Mouse (Mus musculus): ENCODE measurements around the gene Ufsp1. TPM values are rescaled to one million over a fixed set of nuclear protein-coding genes. Genes with fewer than 3 reads are reported as not detected.

Gene Ufsp1
- polyA plus RNA-seq, 1 experiment from 2014 or later, result 29.6 TPM

- peaks cover 45% of the 10 kb centered on the region for H3K36me3 ChIP-seq (ENCODE audit: control insufficient read depth, insufficient read depth, low read length)
- H3K4me2 ChIP-seq (ENCODE audit: low read length), result peak overlapping the region; percentile 100
- WGBS, result 8% methylated on average over 18 of the region's 18 CpGs
- peak; percentile 64 for ATAC-seq
- H3K4me3 ChIP-seq (ENCODE audit: low read length), result peak overlapping the region; percentile 64
- H3K27me3 ChIP-seq (replicated peaks; ENCODE audit: control insufficient read depth, insufficient read depth, low read length), result peaks cover 11% of the 10 kb centered on the region
- peaks cover 23% of the 10 kb centered on the region for H3K4me1 ChIP-seq (ENCODE audit: control insufficient read depth, insufficient read depth, low read depth, low read length)
- no peaks in the 10 kb centered on the region for H3K9me3 ChIP-seq (ENCODE audit: control insufficient read depth, low read length)
- H3K9ac ChIP-seq (ENCODE audit: low read depth, low read length), result peak overlapping the region; percentile 85
- H3K27ac ChIP-seq (ENCODE audit: low read depth, low read length), result peak overlapping the region; percentile 90
Observed at GRCm38 (mm10) chr5:137294744-137295093, 290 bp downstream of the Ufsp1 start.

- no peak for ATAC-seq
- Histone ChIP-seq H3K27ac (ENCODE audit: low read depth, low read length) (no peak overlapping the region), H3K27me3 (replicated peaks; ENCODE audit: control insufficient read depth, insufficient read depth, low read length) (peaks cover 7% of the 10 kb centered on the region), H3K4me1 (ENCODE audit: control insufficient read depth, insufficient read depth, low read depth, low read length) (peaks cover 23% of the 10 kb centered on the region), H3K9ac (ENCODE audit: low read depth, low read length) (peak overlapping the region; percentile 85), H3K4me2 (ENCODE audit: low read length) (peak overlapping the region; percentile 100), H3K36me3 (ENCODE audit: control insufficient read depth, insufficient read depth, low read length) (peaks cover 51% of the 10 kb centered on the region), H3K4me3 (ENCODE audit: low read length) (peak overlapping the region; percentile 64), H3K9me3 (ENCODE audit: control insufficient read depth, low read length) (no peaks in the 10 kb centered on the region)
- 81% methylated on average over 9 of the region's 9 CpGs for WGBS
Observed at GRCm38 (mm10) chr5:137295296-137295695, 867 bp downstream of the Ufsp1 start.

- WGBS, result 91% methylated on average over 15 of the region's 15 CpGs
- Histone ChIP-seq H3K9me3 (ENCODE audit: control insufficient read depth, low read length) (no peaks in the 10 kb centered on the region), H3K27ac (ENCODE audit: low read depth, low read length) (no peak overlapping the region), H3K4me2 (ENCODE audit: low read length) (no peak overlapping the region), H3K27me3 (replicated peaks; ENCODE audit: control insufficient read depth, insufficient read depth, low read length) (0 out of 2 replicates have a peak, but pooled peaks cover 5% of the 10 kb centered on the region), H3K36me3 (ENCODE audit: control insufficient read depth, insufficient read depth, low read length) (peaks cover 55% of the 10 kb centered on the region), H3K4me1 (ENCODE audit: control insufficient read depth, insufficient read depth, low read depth, low read length) (peaks cover 21% of the 10 kb centered on the region), H3K4me3 (ENCODE audit: low read length) (no peak overlapping the region), H3K9ac (ENCODE audit: low read depth, low read length) (no peak overlapping the region)
- no peak for ATAC-seq
Observed at GRCm38 (mm10) chr5:137295712-137296111, 1.3 kb downstream of the Ufsp1 start.

- H3K9me3 ChIP-seq (ENCODE audit: control insufficient read depth, low read length), result no peaks in the 10 kb centered on the region
Observed at GRCm38 (mm10) chr5:137297126-137297525, 2.7 kb downstream of the Ufsp1 start.

GRCm38 (mm10) chr5:137299240-137299639 is 4.8 kb downstream of the Ufsp1 start:
- no peak for ATAC-seq
- Histone ChIP-seq H3K4me2 (ENCODE audit: low read length) (no peak overlapping the region), H3K4me3 (ENCODE audit: low read length) (no peak overlapping the region), H3K27ac (ENCODE audit: low read depth, low read length) (no peak overlapping the region), H3K9ac (ENCODE audit: low read depth, low read length) (no peak overlapping the region), H3K4me1 (ENCODE audit: control insufficient read depth, insufficient read depth, low read depth, low read length) (peaks cover 12% of the 10 kb centered on the region), H3K27me3 (replicated peaks; ENCODE audit: control insufficient read depth, insufficient read depth, low read length) (no peaks in the 10 kb centered on the region), H3K36me3 (ENCODE audit: control insufficient read depth, insufficient read depth, low read length) (peaks cover 74% of the 10 kb centered on the region), H3K9me3 (ENCODE audit: control insufficient read depth, low read length) (no peaks in the 10 kb centered on the region)
- WGBS, result 96% methylated on average over 7 of the region's 7 CpGs

More at GRCm38 (mm10) chr5:137297126-137297525, 2.7 kb downstream of the Ufsp1 start:
- Histone ChIP-seq H3K9ac (ENCODE audit: low read depth, low read length) (no peak overlapping the region), H3K36me3 (ENCODE audit: control insufficient read depth, insufficient read depth, low read length) (peaks cover 66% of the 10 kb centered on the region), H3K4me3 (ENCODE audit: low read length) (no peak overlapping the region), H3K27me3 (replicated peaks; ENCODE audit: control insufficient read depth, insufficient read depth, low read length) (no peaks in the 10 kb centered on the region), H3K27ac (ENCODE audit: low read depth, low read length) (no peak overlapping the region), H3K4me1 (ENCODE audit: control insufficient read depth, insufficient read depth, low read depth, low read length) (peaks cover 20% of the 10 kb centered on the region), H3K4me2 (ENCODE audit: low read length) (no peak overlapping the region)
- no peak for ATAC-seq
- 92% methylated on average over 14 of the region's 14 CpGs for WGBS

GRCm38 (mm10) chr5:137301253-137301652 is 6.8 kb downstream of the Ufsp1 start:
- no peak overlapping the region for H3K4me3 ChIP-seq (ENCODE audit: low read length)
- H3K9ac ChIP-seq (ENCODE audit: low read depth, low read length), result no peak overlapping the region
- no peaks in the 10 kb centered on the region for H3K27me3 ChIP-seq (replicated peaks; ENCODE audit: control insufficient read depth, insufficient read depth, low read length)
- H3K36me3 ChIP-seq (ENCODE audit: control insufficient read depth, insufficient read depth, low read length), result peaks cover 61% of the 10 kb centered on the region
- no peak overlapping the region for H3K4me2 ChIP-seq (ENCODE audit: low read length)
- H3K27ac ChIP-seq (ENCODE audit: low read depth, low read length), result no peak overlapping the region
- ATAC-seq, result 0 out of 2 replicates have a peak, but pooled peaks have one; percentile 57
- H3K4me1 ChIP-seq (ENCODE audit: control insufficient read depth, insufficient read depth, low read depth, low read length), result peaks cover 25% of the 10 kb centered on the region
- H3K9me3 ChIP-seq (ENCODE audit: control insufficient read depth, low read length), result no peaks in the 10 kb centered on the region
- WGBS, result 62% methylated on average over 16 of the region's 21 CpGs

- Histone ChIP-seq H3K36me3 (ENCODE audit: control insufficient read depth, insufficient read depth, low read length) (peaks cover 37% of the 10 kb centered on the region), H3K27me3 (replicated peaks; ENCODE audit: control insufficient read depth, insufficient read depth, low read length) (no peaks in the 10 kb centered on the region), H3K9me3 (ENCODE audit: control insufficient read depth, low read length) (no peaks in the 10 kb centered on the region), H3K4me2 (ENCODE audit: low read length) (no peak overlapping the region), H3K27ac (ENCODE audit: low read depth, low read length) (no peak overlapping the region), H3K4me1 (ENCODE audit: control insufficient read depth, insufficient read depth, low read depth, low read length) (peaks cover 33% of the 10 kb centered on the region), H3K9ac (ENCODE audit: low read depth, low read length) (no peak overlapping the region), H3K4me3 (ENCODE audit: low read length) (no peak overlapping the region)
- no peak for ATAC-seq
- WGBS, result 87% methylated on average over 4 of the region's 4 CpGs
Observed at GRCm38 (mm10) chr5:137303609-137304008, 9.2 kb downstream of the Ufsp1 start.

GRCm38 (mm10) chr5:137304165-137304564 is 9.7 kb downstream of the Ufsp1 start:
- Histone ChIP-seq H3K9ac (ENCODE audit: low read depth, low read length) (no peak overlapping the region), H3K36me3 (ENCODE audit: control insufficient read depth, insufficient read depth, low read length) (peaks cover 34% of the 10 kb centered on the region), H3K4me3 (ENCODE audit: low read length) (no peak overlapping the region), H3K9me3 (ENCODE audit: control insufficient read depth, low read length) (no peaks in the 10 kb centered on the region), H3K27ac (ENCODE audit: low read depth, low read length) (no peak overlapping the region), H3K4me2 (ENCODE audit: low read length) (no peak overlapping the region), H3K27me3 (replicated peaks; ENCODE audit: control insufficient read depth, insufficient read depth, low read length) (no peaks in the 10 kb centered on the region), H3K4me1 (ENCODE audit: control insufficient read depth, insufficient read depth, low read depth, low read length) (peaks cover 33% of the 10 kb centered on the region)
- WGBS, result 93% methylated on average over 3 of the region's 3 CpGs
- ATAC-seq, result no peak

GRCm38 (mm10) chr5:137304816-137305215 is 10.4 kb downstream of the Ufsp1 start:
- H3K27me3 ChIP-seq (replicated peaks; ENCODE audit: control insufficient read depth, insufficient read depth, low read length), result no peaks in the 10 kb centered on the region
- peak overlapping the region; percentile 10; the same call in 1 of the 2 replicates for H3K4me3 ChIP-seq (ENCODE audit: low read length)
- no peaks in the 10 kb centered on the region for H3K9me3 ChIP-seq (ENCODE audit: control insufficient read depth, low read length)
- no peak for ATAC-seq
- H3K27ac ChIP-seq (ENCODE audit: low read depth, low read length), result no peak overlapping the region
- WGBS, result 41% methylated on average over 4 of the region's 4 CpGs
- peak overlapping the region; percentile 18; the same call in 1 of the 2 replicates for H3K9ac ChIP-seq (ENCODE audit: low read depth, low read length)
- peaks cover 28% of the 10 kb centered on the region for H3K36me3 ChIP-seq (ENCODE audit: control insufficient read depth, insufficient read depth, low read length)
- H3K4me1 ChIP-seq (ENCODE audit: control insufficient read depth, insufficient read depth, low read depth, low read length), result peaks cover 33% of the 10 kb centered on the region
- peak overlapping the region; percentile 81 for H3K4me2 ChIP-seq (ENCODE audit: low read length)

All from hindbrain, embryonic 16.5 days (tissue).